Mouse (Mus musculus): Measurements from ENCODE around the gene Cadps2. TPM values are rescaled to one million over a fixed set of nuclear protein-coding genes. Genes with fewer than 3 reads are reported as not detected.

Gene Cadps2
- polyA plus RNA-seq, 1 experiment from 2014 or later = 4.3 TPM

- Histone ChIP-seq H3K4me1 (no peaks in the 10 kb centered on the region), H3K9me3 (no peaks in the 10 kb centered on the region), H3K27ac (no peak overlapping the region), H3K27me3 (peaks cover 39% of the 10 kb centered on the region), H3K4me2 (replicated peaks) (no peak overlapping the region), H3K36me3 (no peaks in the 10 kb centered on the region), H3K4me3 (no peak overlapping the region), H3K9ac (no peak overlapping the region)
- WGBS = 86% methylated on average over 5 of the region's 5 CpGs
- ATAC-seq (ENCODE audit: insufficient number of reproducible peaks, insufficient read depth, low FRiP score, low TSS enrichment) = no peak
These were observed 2.1 kb downstream of the Cadps2 start for GRCm38 (mm10) chr6:23837127-23837526.

GRCm38 (mm10) chr6:23836694-23837093, 2.5 kb downstream of the Cadps2 start:
- 53% methylated on average over 2 of the region's 2 CpGs for WGBS
- no peak overlapping the region for H3K4me3 ChIP-seq
- no peaks in the 10 kb centered on the region for H3K36me3 ChIP-seq
- H3K9me3 ChIP-seq = no peaks in the 10 kb centered on the region
- no peak overlapping the region for H3K27ac ChIP-seq
- peaks cover 36% of the 10 kb centered on the region for H3K27me3 ChIP-seq
- ATAC-seq (ENCODE audit: insufficient number of reproducible peaks, insufficient read depth, low FRiP score, low TSS enrichment) = no peak
- H3K4me1 ChIP-seq = no peaks in the 10 kb centered on the region
- no peak overlapping the region for H3K4me2 ChIP-seq (replicated peaks)
- H3K9ac ChIP-seq = no peak overlapping the region

- WGBS = 83% methylated on average over 4 of the region's 4 CpGs
These were observed 3.7 kb downstream of the Cadps2 start for GRCm38 (mm10) chr6:23835552-23835951.

GRCm38 (mm10) chr6:23830741-23831140, 8.5 kb downstream of the Cadps2 start:
- no peak for ATAC-seq (ENCODE audit: insufficient number of reproducible peaks, insufficient read depth, low FRiP score, low TSS enrichment)
- Histone ChIP-seq H3K4me3 (no peak overlapping the region), H3K27me3 (no peaks in the 10 kb centered on the region), H3K9me3 (no peaks in the 10 kb centered on the region), H3K9ac (no peak overlapping the region), H3K27ac (no peak overlapping the region), H3K36me3 (no peaks in the 10 kb centered on the region), H3K4me1 (no peaks in the 10 kb centered on the region), H3K4me2 (replicated peaks) (no peak overlapping the region)
- 48% methylated on average over 3 of the region's 3 CpGs for WGBS

More at GRCm38 (mm10) chr6:23835552-23835951, 3.7 kb downstream of the Cadps2 start:
- H3K9me3 ChIP-seq = no peaks in the 10 kb centered on the region
- no peaks in the 10 kb centered on the region for H3K4me1 ChIP-seq
- no peak overlapping the region for H3K4me3 ChIP-seq
- H3K9ac ChIP-seq = no peak overlapping the region
- ATAC-seq (ENCODE audit: insufficient number of reproducible peaks, insufficient read depth, low FRiP score, low TSS enrichment) = no peak
- H3K36me3 ChIP-seq = no peaks in the 10 kb centered on the region
- H3K27me3 ChIP-seq = peaks cover 36% of the 10 kb centered on the region
- H3K4me2 ChIP-seq (replicated peaks) = no peak overlapping the region
- H3K27ac ChIP-seq = no peak overlapping the region

GRCm38 (mm10) chr6:23829338-23829737, 9.9 kb downstream of the Cadps2 start:
- Histone ChIP-seq H3K4me2 (replicated peaks) (no peak overlapping the region), H3K27me3 (no peaks in the 10 kb centered on the region), H3K9me3 (no peaks in the 10 kb centered on the region), H3K4me1 (no peaks in the 10 kb centered on the region), H3K36me3 (no peaks in the 10 kb centered on the region), H3K9ac (no peak overlapping the region), H3K27ac (no peak overlapping the region), H3K4me3 (no peak overlapping the region)
- ATAC-seq (ENCODE audit: insufficient number of reproducible peaks, insufficient read depth, low FRiP score, low TSS enrichment) = no peak
- 85% methylated on average over 2 of the region's 2 CpGs for WGBS

- 83% methylated on average over 5 of the region's 5 CpGs for WGBS
- H3K9me3 ChIP-seq = no peaks in the 10 kb centered on the region
- no peak for ATAC-seq (ENCODE audit: insufficient number of reproducible peaks, insufficient read depth, low FRiP score, low TSS enrichment)
These were observed 17.4 kb downstream of the Cadps2 start for GRCm38 (mm10) chr6:23821819-23822218.

GRCm38 (mm10) chr6:23810087-23810486, 29.1 kb downstream of the Cadps2 start:
- no peaks in the 10 kb centered on the region for H3K36me3 ChIP-seq
- no peak for ATAC-seq (ENCODE audit: insufficient number of reproducible peaks, insufficient read depth, low FRiP score, low TSS enrichment)
- 80% methylated on average over 1 of the region's 1 CpGs for WGBS
- no peak overlapping the region for H3K27ac ChIP-seq
- no peaks in the 10 kb centered on the region for H3K27me3 ChIP-seq
- H3K9me3 ChIP-seq = no peaks in the 10 kb centered on the region
- H3K4me1 ChIP-seq = no peaks in the 10 kb centered on the region
- H3K4me2 ChIP-seq (replicated peaks) = no peak overlapping the region
- H3K9ac ChIP-seq = no peak overlapping the region
- H3K4me3 ChIP-seq = no peak overlapping the region

More at GRCm38 (mm10) chr6:23821819-23822218, 17.4 kb downstream of the Cadps2 start:
- Histone ChIP-seq H3K4me3 (no peak overlapping the region), H3K27ac (no peak overlapping the region), H3K4me1 (no peaks in the 10 kb centered on the region), H3K27me3 (no peaks in the 10 kb centered on the region), H3K36me3 (no peaks in the 10 kb centered on the region), H3K9ac (no peak overlapping the region), H3K4me2 (replicated peaks) (no peak overlapping the region)

- H3K4me1 ChIP-seq = no peaks in the 10 kb centered on the region
- no peak for ATAC-seq (ENCODE audit: insufficient number of reproducible peaks, insufficient read depth, low FRiP score, low TSS enrichment)
- H3K9ac ChIP-seq = no peak overlapping the region
- H3K27me3 ChIP-seq = no peaks in the 10 kb centered on the region
- no peak overlapping the region for H3K4me3 ChIP-seq
- 90% methylated on average over 6 of the region's 6 CpGs for WGBS
- H3K4me2 ChIP-seq (replicated peaks) = no peak overlapping the region
- no peak overlapping the region for H3K27ac ChIP-seq
- no peaks in the 10 kb centered on the region for H3K36me3 ChIP-seq
- no peaks in the 10 kb centered on the region for H3K9me3 ChIP-seq
These were observed 29.9 kb downstream of the Cadps2 start for GRCm38 (mm10) chr6:23809344-23809743.

GRCm38 (mm10) chr6:23805333-23805732, 33.9 kb downstream of the Cadps2 start:
- Histone ChIP-seq H3K4me3 (no peak overlapping the region), H3K36me3 (no peaks in the 10 kb centered on the region), H3K27me3 (no peaks in the 10 kb centered on the region), H3K9me3 (no peaks in the 10 kb centered on the region), H3K27ac (no peak overlapping the region), H3K4me2 (replicated peaks) (no peak overlapping the region), H3K4me1 (no peaks in the 10 kb centered on the region), H3K9ac (no peak overlapping the region)
- ATAC-seq (ENCODE audit: insufficient number of reproducible peaks, insufficient read depth, low FRiP score, low TSS enrichment) = no peak
- WGBS = 93% methylated on average over 7 of the region's 7 CpGs

- no peaks in the 10 kb centered on the region for H3K9me3 ChIP-seq
- H3K27ac ChIP-seq = no peak overlapping the region
- WGBS = 83% methylated on average over 3 of the region's 3 CpGs
- no peak overlapping the region for H3K9ac ChIP-seq
- no peaks in the 10 kb centered on the region for H3K36me3 ChIP-seq
- no peaks in the 10 kb centered on the region for H3K27me3 ChIP-seq
- no peak overlapping the region for H3K4me3 ChIP-seq
- H3K4me2 ChIP-seq (replicated peaks) = no peak overlapping the region
- H3K4me1 ChIP-seq = no peaks in the 10 kb centered on the region
- no peak for ATAC-seq (ENCODE audit: insufficient number of reproducible peaks, insufficient read depth, low FRiP score, low TSS enrichment)
These were observed 47.4 kb downstream of the Cadps2 start for GRCm38 (mm10) chr6:23791822-23792221.

- no peaks in the 10 kb centered on the region for H3K36me3 ChIP-seq
- H3K4me3 ChIP-seq = no peak overlapping the region
- no peak overlapping the region for H3K4me2 ChIP-seq (replicated peaks)
- H3K27me3 ChIP-seq = no peaks in the 10 kb centered on the region
- H3K4me1 ChIP-seq = no peaks in the 10 kb centered on the region
- no peak overlapping the region for H3K27ac ChIP-seq
- no peak overlapping the region for H3K9ac ChIP-seq
- ATAC-seq (ENCODE audit: insufficient number of reproducible peaks, insufficient read depth, low FRiP score, low TSS enrichment) = no peak
- 47% methylated on average over 1 of the region's 1 CpGs for WGBS
- H3K9me3 ChIP-seq = no peaks in the 10 kb centered on the region
These were observed 61.6 kb downstream of the Cadps2 start for GRCm38 (mm10) chr6:23777641-23778040.

GRCm38 (mm10) chr6:23762204-23762603, 77.0 kb downstream of the Cadps2 start:
- ATAC-seq (ENCODE audit: insufficient number of reproducible peaks, insufficient read depth, low FRiP score, low TSS enrichment) = no peak
- Histone ChIP-seq H3K27me3 (no peaks in the 10 kb centered on the region), H3K4me2 (replicated peaks) (no peak overlapping the region), H3K27ac (no peak overlapping the region), H3K4me1 (no peaks in the 10 kb centered on the region), H3K9me3 (no peaks in the 10 kb centered on the region), H3K36me3 (no peaks in the 10 kb centered on the region), H3K4me3 (no peak overlapping the region), H3K9ac (no peak overlapping the region)
- WGBS = 50% methylated on average over 3 of the region's 3 CpGs

- H3K4me3 ChIP-seq = no peak overlapping the region
- H3K4me2 ChIP-seq (replicated peaks) = no peak overlapping the region
- H3K4me1 ChIP-seq = no peaks in the 10 kb centered on the region
- H3K27ac ChIP-seq = no peak overlapping the region
- ATAC-seq (ENCODE audit: insufficient number of reproducible peaks, insufficient read depth, low FRiP score, low TSS enrichment) = no peak
- H3K9me3 ChIP-seq = no peaks in the 10 kb centered on the region
- H3K27me3 ChIP-seq = no peaks in the 10 kb centered on the region
- no peaks in the 10 kb centered on the region for H3K36me3 ChIP-seq
- WGBS = 66% methylated on average over 2 of the region's 2 CpGs
- H3K9ac ChIP-seq = no peak overlapping the region
These were observed 81.0 kb downstream of the Cadps2 start for GRCm38 (mm10) chr6:23758249-23758648.
